Mouse (Mus musculus) hindbrain, embryonic 15.5 days (tissue): Measurements from ENCODE around the gene Mkrn1. TPM values are rescaled to one million over a fixed set of nuclear protein-coding genes. Genes with fewer than 3 reads are reported as not detected.

Experiments
- ATAC-seq: fragments of 200-750 bp; cut with Nextera tagmentation; 2 replicates; pipeline ENCODE4 v1.8.0; 2017; ENCODE audit warnings: low read depth, moderate number of reproducible peaks, moderate TSS enrichment; ENCODE audit not compliant: low FRiP score
- H3K27ac ChIP-seq: fragments of 300-500 bp; sonication (generic); replicated peaks from 2 replicates; pipeline ENCODE4 v1.5.1; 2015; ENCODE audit warnings: mild to moderate bottlenecking, inconsistent platforms
- H3K27me3 ChIP-seq: fragments of 300-500 bp; sonication (generic); 2 replicates; pipeline ENCODE4 v1.6.1; 2015; ENCODE audit warnings: control low read depth, inconsistent platforms
- H3K36me3 ChIP-seq: fragments of 300-500 bp; sonication (generic); 2 replicates; pipeline ENCODE4 v1.6.1; 2015; ENCODE audit warnings: control low read depth, inconsistent platforms
- H3K4me1 ChIP-seq: fragments of 300-500 bp; sonication (generic); replicated peaks from 2 replicates; pipeline ENCODE4 v1.6.1; 2015; ENCODE audit warnings: control low read depth, inconsistent platforms
- H3K4me2 ChIP-seq: fragments of 300-500 bp; sonication (generic); 2 replicates; pipeline ENCODE4 v1.6.1; 2015; ENCODE audit warnings: moderate library complexity, mild to moderate bottlenecking, inconsistent platforms
- H3K4me3 ChIP-seq: fragments of 300-500 bp; sonication (generic); 2 replicates; pipeline ENCODE4 v1.5.1; 2015; ENCODE audit warnings: mild to moderate bottlenecking, inconsistent platforms
- H3K9ac ChIP-seq: fragments of 300-500 bp; sonication (generic); 2 replicates; pipeline ENCODE4 v1.6.1; 2015; ENCODE audit warnings: inconsistent platforms
- H3K9me3 ChIP-seq: fragments of 300-500 bp; sonication (generic); 2 replicates; pipeline ENCODE4 v1.6.1; 2016; ENCODE audit warnings: control low read depth, inconsistent platforms
- WGBS: fragments of 180-500 bp; shearing (Covaris S2); methylation state at CpG from one replicate; pipeline ENCODE4 v1.1.7; 2015; 5-methylcytosine and 5-hydroxymethylcytosine counted together
- polyA plus RNA-seq: library from polyadenylated mRNA; unstranded; fragments of >200 nt; fragmentation: Nextera tagmentation; extraction: Ambion mirVana; gene quantifications from 2 replicates; pipeline ENCODE4 v1.2.1, GENCODE M21; 2015

Mkrn1 gene
- polyA plus RNA-seq = 231 and 232 TPM in 2 replicates

DNA sequence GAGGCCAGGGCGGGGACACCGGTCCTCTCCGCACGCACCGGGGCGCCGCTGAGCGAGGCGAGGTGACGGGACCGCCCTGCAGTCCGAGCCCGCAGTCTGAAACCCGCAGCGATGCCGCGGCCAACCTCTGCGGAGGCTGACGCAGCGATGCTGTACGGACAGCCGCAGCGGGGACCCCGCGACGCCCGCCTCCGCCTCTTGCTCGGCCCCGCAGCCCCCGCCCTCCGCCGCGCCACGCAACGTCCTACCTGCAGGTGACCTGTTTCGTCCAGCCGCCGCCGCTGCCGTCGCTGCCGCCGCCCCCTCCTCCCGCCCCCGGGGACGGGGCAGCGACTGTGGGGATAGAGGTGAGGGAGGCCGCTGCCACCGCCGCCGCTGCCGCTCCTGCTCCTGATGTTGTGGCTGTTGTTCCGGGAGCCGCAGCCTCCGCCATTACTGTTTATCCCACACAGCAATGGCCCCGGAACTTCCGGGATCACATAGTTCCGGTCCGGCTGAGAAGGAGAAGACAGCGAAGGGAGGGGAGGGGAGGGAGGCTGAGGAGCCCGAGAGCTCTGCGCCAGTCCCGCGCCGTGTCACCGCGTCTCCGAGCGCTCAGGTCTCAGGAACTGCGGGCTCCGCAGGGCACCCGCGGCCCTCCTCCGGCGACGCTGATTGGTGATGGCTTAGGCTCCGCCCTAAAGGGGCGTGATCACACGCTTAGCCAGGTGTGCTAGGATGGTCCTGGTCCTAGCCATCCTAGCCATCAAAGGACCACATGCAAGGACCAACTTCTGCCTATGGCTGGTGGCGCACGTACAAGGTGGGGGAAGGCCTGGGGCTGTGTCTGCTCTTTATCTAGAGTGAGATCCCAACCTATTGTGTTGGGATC lies at the start of gene Mkrn1:
Mkrn1 (minus strand) TSS at position 612 of the 871 bp plus-strand sequence.
- Histone ChIP-seq H3K36me3 (no peaks in the 10 kb centered on the region), H3K9me3 (no peaks in the 10 kb centered on the region), H3K27me3 (no peaks in the 10 kb centered on the region), H3K4me1 (peaks cover 20% of the 10 kb centered on the region), H3K9ac (peak within 1 kb of the TSS; percentile 96), H3K4me3 (peak within 1 kb of the TSS; percentile 99), H3K27ac (peak within 1 kb of the TSS; percentile 94), H3K4me2 (peak within 1 kb of the TSS; percentile 70)
- WGBS = under 1% methylated on average over 80 of the region's 82 CpGs
- ATAC-seq = peak; percentile 97

DNA sequence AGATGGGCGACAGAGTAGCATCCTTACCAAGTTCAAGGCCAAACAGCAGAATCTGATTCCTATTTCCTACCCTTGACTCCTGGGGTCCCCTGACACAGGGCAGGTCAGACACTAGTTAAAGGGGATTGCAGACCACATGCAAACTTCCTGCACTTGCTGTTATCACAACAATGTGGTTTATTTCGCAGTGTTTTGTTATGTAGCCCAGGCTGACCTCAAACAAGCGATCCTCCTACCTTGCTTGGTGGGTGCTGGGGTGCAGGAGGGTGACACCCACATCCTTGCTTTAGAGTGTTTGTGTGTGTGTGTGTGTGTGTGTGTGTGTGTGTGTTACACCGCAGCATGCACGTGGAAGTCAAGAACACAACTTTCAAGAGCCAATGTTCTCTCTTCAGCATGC lies 49.2 kb upstream of the Mkrn1 start:
- no peaks in the 10 kb centered on the region for H3K9me3 ChIP-seq
- H3K27ac ChIP-seq = no peak overlapping the region
- no peak overlapping the region for H3K4me3 ChIP-seq
- H3K9ac ChIP-seq = no peak overlapping the region
- no peaks in the 10 kb centered on the region for H3K27me3 ChIP-seq
- H3K4me2 ChIP-seq = no peak overlapping the region
- peaks cover 26% of the 10 kb centered on the region for H3K36me3 ChIP-seq
- ATAC-seq = no peak
- 0 out of 2 replicates have a peak, but pooled peaks cover 2% of the 10 kb centered on the region for H3K4me1 ChIP-seq
- 86% methylated on average over 5 of the region's 5 CpGs for WGBS

DNA sequence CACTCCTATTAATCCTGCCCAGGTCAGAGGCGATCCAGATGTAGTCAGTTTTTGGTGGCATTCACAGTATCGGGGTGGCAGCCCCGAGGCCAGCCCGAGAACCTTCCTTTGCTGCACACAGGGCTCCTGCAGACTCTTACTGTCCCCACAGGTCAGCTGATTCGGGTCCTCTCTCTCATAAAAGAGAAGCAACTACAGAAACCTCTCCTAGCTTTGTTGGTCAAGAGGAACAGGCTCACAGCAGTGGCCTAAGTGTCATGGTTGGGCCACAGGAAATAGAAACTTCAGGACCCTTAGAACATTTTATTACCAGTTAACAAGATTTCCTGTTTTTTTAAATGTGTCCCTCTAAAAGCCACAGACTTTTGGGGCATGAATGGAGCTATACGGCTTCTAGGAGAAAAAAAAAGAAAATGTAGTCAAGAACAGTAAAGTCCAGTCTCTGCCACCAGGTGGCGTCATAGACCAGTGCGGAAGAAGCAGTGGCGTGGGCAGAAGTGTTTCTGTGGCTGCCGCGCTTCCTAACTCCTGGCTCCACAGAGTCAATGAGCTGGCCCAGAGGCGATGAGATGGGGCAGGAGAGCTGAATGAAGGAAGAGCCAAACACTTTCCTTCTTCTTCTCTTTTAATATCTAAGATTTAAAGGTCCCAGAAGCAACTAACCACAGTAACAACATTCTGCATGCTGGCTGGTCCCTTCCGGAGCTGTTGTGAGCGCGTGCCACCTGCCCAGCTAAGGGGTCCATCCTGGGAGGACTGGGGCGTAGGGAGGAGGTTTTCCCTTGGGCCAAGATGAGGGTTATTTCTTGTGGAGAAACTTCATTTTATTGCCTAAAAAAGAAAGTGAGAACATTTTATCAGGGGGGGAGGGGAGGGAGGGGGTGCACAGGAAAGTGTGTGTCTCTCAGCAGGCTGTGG lies 42.6 kb upstream of the Mkrn1 start:
- no peaks in the 10 kb centered on the region for H3K4me1 ChIP-seq
- H3K4me3 ChIP-seq = no peak overlapping the region
- H3K4me2 ChIP-seq = no peak overlapping the region
- WGBS = 49% methylated on average over 16 of the region's 16 CpGs
- H3K9ac ChIP-seq = no peak overlapping the region
- peak; percentile 76 for ATAC-seq
- no peak overlapping the region for H3K27ac ChIP-seq
- peaks cover 12% of the 10 kb centered on the region for H3K36me3 ChIP-seq
- H3K27me3 ChIP-seq = no peaks in the 10 kb centered on the region
- H3K9me3 ChIP-seq = no peaks in the 10 kb centered on the region

DNA sequence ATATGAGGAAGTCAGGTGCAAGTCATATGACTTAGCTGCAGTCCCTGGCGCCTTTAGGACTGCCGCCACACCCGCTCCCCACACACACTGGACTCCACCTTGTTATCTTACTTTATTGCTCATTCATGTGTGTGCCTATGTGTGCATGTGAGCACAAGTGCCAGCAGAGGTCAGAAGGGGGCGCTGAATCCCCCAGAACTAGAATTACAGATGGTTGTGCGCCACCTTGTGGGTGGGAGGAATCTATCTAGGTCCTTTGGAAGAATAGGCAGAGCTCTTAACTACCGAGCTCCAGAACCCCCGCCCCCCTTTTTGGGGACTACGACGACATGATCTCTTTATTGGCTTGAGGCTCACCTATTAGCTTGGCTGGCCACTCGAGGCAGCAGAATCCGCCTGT lies 39.8 kb upstream of the Mkrn1 start:
- no peaks in the 10 kb centered on the region for H3K27me3 ChIP-seq
- no peak for ATAC-seq
- H3K27ac ChIP-seq = no peak overlapping the region
- H3K4me1 ChIP-seq = no peaks in the 10 kb centered on the region
- no peaks in the 10 kb centered on the region for H3K9me3 ChIP-seq
- H3K4me2 ChIP-seq = no peak overlapping the region
- no peak overlapping the region for H3K9ac ChIP-seq
- peaks cover 12% of the 10 kb centered on the region for H3K36me3 ChIP-seq
- WGBS = 94% methylated on average over 11 of the region's 11 CpGs
- no peak overlapping the region for H3K4me3 ChIP-seq

DNA sequence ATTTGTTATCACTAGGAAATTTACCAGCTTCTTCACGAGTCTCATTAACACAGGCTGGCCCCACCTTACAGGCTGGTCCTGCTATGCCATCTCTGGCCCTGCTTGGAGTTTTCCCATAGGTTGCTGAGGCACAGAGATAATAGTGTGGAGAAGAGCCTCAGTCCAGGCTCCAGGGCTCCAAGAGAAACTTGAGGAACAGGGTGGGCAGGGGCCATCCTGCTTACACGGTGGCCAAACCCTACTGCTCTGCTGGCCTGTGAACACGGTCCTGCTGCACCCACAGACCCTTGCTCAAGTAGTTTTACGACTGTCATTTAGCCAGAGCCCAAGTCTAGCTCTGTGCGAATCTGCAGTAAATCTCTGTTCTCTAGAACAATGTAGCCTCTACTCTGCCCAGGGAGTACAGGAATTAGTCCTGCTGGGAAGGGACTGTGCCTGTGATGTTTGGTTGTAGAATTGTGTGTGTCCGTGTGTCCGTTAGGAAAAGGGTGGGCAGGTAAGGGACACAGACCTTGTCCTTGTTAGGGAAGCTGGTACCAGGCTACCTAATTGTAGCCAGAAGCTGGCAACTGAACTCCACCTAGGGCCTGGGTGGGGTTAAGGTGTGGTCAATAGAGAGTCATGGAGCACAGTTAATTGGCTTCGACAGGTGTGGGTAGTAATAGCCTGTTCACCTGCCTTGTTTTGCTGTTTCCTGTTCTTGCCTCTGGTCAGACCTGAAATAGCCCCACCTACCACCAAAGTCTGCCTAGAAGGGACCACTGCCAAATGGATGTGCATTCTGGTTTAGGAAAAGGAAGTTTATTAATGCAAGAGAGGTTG lies 35.3 kb upstream of the Mkrn1 start:
- no peaks in the 10 kb centered on the region for H3K4me1 ChIP-seq
- H3K9me3 ChIP-seq = no peaks in the 10 kb centered on the region
- peaks cover 5% of the 10 kb centered on the region; the same call in 1 of the 2 replicates for H3K36me3 ChIP-seq
- H3K4me2 ChIP-seq = no peak overlapping the region
- no peak overlapping the region for H3K9ac ChIP-seq
- H3K27ac ChIP-seq = no peak overlapping the region
- WGBS = 80% methylated on average over 8 of the region's 8 CpGs
- no peak overlapping the region for H3K4me3 ChIP-seq
- ATAC-seq = no peak
- H3K27me3 ChIP-seq = no peaks in the 10 kb centered on the region

DNA sequence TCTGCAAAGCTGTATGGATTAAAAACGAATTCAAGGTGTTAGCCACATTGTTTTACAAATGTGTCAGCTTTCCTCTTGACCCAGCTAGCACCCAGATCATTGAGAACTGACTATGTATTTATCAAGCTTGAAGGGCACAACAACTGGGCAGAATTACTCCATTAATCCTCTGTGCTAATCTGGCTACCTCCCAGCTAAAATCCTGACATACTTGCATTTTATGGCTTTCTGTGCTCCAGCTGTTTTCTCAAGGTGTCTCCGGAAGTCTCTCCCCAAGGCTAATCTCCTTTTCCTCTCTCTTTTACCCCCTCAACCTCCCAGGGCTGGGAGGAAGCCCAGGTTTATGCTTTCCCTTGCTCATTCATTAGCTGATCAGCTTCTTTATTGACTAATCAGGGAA lies 34.4 kb upstream of the Mkrn1 start:
- Histone ChIP-seq H3K27ac (no peak overlapping the region), H3K4me3 (no peak overlapping the region), H3K27me3 (no peaks in the 10 kb centered on the region), H3K4me2 (no peak overlapping the region), H3K4me1 (no peaks in the 10 kb centered on the region), H3K9ac (no peak overlapping the region), H3K9me3 (no peaks in the 10 kb centered on the region), H3K36me3 (no peaks in the 10 kb centered on the region)
- WGBS = 65% methylated on average over 2 of the region's 2 CpGs
- no peak for ATAC-seq

DNA sequence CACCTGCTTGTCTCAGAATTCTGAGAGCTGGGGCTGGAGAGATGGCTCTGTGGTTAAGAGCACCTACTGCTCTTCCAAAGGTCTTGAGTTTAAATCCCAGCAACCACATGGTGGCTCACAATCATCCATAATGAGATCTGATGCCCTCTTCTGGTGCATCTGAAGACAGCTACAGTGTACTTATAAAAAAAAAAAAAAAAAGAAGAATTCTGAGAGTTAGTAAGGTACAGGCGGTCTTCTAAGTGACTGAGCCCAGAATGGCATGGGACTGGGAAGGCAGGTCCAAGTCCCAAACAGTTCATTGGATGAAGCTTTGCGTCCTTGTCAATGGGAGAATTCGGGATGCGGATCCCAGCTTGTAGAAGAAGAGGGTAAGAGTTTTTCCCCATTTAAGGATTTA lies 33.3 kb upstream of the Mkrn1 start:
- 91% methylated on average over 4 of the region's 4 CpGs for WGBS

DNA sequence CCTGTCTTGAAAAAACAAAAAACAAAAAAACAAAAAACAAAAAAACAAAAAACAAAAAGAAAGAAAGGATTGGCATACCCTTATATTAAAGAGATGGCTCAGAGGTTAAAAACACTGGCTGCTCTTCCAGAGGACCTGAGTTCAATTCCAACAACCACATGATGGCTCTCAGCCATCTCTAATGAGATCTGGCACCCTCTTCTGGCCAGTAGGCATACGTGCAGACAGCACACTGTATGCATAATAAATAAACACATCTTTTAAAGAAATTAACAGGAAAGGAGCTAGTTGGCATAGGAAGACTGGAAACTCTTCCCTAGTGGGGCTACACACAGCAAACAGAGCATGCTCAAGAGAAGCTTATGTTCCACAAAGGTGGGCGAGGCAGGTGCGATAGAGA lies 30.8 kb upstream of the Mkrn1 start:
- Histone ChIP-seq H3K9ac (no peak overlapping the region), H3K36me3 (no peaks in the 10 kb centered on the region), H3K4me2 (no peak overlapping the region), H3K4me1 (0 out of 2 replicates have a peak, but pooled peaks cover 3% of the 10 kb centered on the region), H3K9me3 (no peaks in the 10 kb centered on the region), H3K27me3 (no peaks in the 10 kb centered on the region), H3K4me3 (no peak overlapping the region), H3K27ac (no peak overlapping the region)
- WGBS = 78% methylated on average over 3 of the region's 3 CpGs
- no peak for ATAC-seq

More for the DNA sequence above, 33.3 kb upstream of the Mkrn1 start:
- no peaks in the 10 kb centered on the region for H3K27me3 ChIP-seq
- no peaks in the 10 kb centered on the region for H3K36me3 ChIP-seq
- no peak overlapping the region for H3K27ac ChIP-seq
- H3K9me3 ChIP-seq = no peaks in the 10 kb centered on the region
- ATAC-seq = no peak
- no peak overlapping the region for H3K4me3 ChIP-seq
- H3K9ac ChIP-seq = no peak overlapping the region
- no peak overlapping the region for H3K4me2 ChIP-seq
- H3K4me1 ChIP-seq = no peaks in the 10 kb centered on the region

DNA sequence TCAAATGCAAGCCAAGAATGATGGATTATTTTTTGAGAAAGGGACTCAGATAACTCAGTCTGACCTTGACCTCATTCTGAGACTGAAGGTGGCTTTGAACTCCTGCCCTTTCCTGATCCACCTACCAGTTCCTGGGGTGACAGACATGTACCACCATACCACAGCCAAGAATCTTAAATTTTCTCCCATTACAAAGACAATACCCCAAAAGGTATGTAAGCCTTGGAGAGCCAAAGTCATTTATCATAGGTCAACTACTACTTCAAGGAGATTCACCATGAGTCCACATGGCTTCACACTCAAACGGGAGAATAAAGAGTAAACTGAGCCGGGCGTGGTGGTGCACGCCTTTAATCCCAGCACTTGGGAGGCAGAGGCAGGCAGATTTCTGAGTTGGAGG lies 30.3 kb upstream of the Mkrn1 start:
- Histone ChIP-seq H3K4me1 (0 out of 2 replicates have a peak, but pooled peaks cover 3% of the 10 kb centered on the region), H3K27me3 (no peaks in the 10 kb centered on the region), H3K9me3 (no peaks in the 10 kb centered on the region), H3K4me2 (no peak overlapping the region), H3K9ac (no peak overlapping the region), H3K36me3 (no peaks in the 10 kb centered on the region), H3K4me3 (no peak overlapping the region), H3K27ac (no peak overlapping the region)
- 91% methylated on average over 4 of the region's 4 CpGs for WGBS
- ATAC-seq = no peak

DNA sequence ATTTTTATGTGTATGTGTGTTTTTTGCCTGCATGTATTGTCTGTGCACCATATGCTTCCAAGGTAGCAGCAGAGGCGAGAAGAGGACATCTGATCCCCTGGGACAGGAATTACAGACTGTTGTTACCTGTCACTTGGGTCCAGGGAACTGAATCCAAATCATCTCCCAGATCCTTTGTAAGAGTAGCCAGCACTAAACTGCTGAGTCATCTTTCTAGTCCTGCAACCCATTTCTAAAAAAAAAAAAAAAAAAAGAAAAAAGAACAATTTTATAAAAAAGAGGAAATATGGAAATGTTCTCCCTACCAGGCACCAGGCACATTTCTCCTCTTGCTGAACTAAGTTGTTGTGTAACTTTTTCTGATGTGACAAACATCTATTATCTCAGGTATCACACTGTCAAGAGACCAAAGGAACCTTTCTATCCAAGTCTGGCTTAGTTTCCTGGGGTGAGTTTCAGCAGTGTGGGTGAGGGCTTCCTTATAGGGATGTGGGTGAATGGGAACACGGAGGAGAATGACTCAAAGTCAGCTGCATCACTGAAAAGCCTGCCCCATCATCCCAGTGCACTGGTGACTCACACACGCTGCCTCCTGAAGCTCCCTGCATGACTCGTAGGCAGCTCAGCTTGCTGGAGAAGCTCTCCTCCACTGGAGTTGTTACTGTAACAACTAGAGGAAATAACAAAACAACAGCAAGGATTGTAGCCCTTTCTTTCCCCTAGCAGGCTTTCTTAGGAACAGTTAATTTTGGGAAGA lies 27.3 kb upstream of the Mkrn1 start:
- Histone ChIP-seq H3K27ac (no peak overlapping the region), H3K4me2 (no peak overlapping the region), H3K36me3 (no peaks in the 10 kb centered on the region), H3K9me3 (no peaks in the 10 kb centered on the region), H3K27me3 (no peaks in the 10 kb centered on the region), H3K4me1 (0 out of 2 replicates have a peak, but pooled peaks cover 3% of the 10 kb centered on the region), H3K9ac (no peak overlapping the region), H3K4me3 (no peak overlapping the region)
- ATAC-seq = no peak
- 54% methylated on average over 4 of the region's 4 CpGs for WGBS
